ENCODE assay signal across 9 mouse cellular contexts in the genomic region with DNA sequence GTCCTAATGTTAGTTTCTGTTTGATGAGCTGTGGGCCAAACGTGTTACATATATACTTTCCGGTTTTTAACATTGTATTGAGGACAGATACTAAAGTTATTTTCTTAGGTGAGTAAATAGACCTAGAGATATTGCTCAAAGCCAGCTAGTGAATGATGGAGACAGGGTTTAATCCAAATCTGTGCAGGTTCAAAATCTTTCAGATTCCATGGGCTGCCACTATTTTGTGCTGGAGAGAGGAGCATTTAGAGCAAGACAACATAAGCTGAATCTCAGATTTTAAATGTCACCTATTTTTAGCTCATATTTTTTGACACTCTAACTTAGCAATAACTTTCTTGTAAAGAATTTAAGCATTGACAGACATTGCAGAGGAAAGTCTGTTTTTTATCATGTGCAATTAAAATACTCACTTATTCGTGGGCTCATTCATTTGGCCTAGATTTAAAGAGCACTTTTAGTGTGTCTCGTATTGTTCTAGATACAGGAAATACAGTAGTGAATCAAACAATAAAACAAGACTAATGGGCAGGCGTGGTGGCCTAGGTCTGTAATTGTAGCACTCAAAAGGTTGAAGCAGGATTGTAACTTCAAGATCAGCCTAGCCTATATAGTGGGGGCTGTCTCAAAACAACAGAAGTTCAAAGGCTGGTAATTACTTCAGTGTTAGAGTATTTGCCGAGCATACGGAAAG. TPM values are rescaled to one million over a fixed set of nuclear protein-coding genes. Genes with fewer than 3 reads are reported as not detected.
A peak's percentile ranks its signal among the peaks of the same experiment; 100 is the strongest.
DNase-seq lines count a peak whose midpoint lies in the region; ATAC-seq and TF ChIP-seq lines count a peak whose summit lies in the region.
"Had no signal": no experiment of that assay in that cellular context is flagged by ENCODE, and none has a peak within 500 bp of the region (broad histone marks: within the 10 kb centered on the region; RNA-seq: fewer than 3 reads in every experiment).

No protein-coding gene starts in this region.

- peaks cover 57% of the 10 kb centered on the region for H3K4me1 ChIP-seq in erythroblast, embryonic 14.5 days (ENCODE audit: control insufficient read depth)
- peaks cover 3% of the 10 kb centered on the region; the same call in 1 of the 2 replicates for H3K4me1 ChIP-seq in testis, adult 2 months (ENCODE audit: control insufficient read depth, insufficient read depth, low read length)
- H3K4me1 ChIP-seq in liver, embryonic 11.5 days (replicated peaks; ENCODE audit: control insufficient read depth, insufficient read depth, low read length): peaks cover 21% of the 10 kb centered on the region
- H3K4me1 ChIP-seq in stomach, postnatal 0 days (replicated peaks; ENCODE audit: control insufficient read depth, insufficient read depth): 0 out of 2 replicates have a peak, but pooled peaks cover 2% of the 10 kb centered on the region

- no peak overlapping the region for H3K9ac ChIP-seq in liver, embryonic 11.5 days (ENCODE audit: low read depth, low read length)
- peak overlapping the region; percentile 98 for H3K9ac ChIP-seq in stomach, postnatal 0 days (ENCODE audit: low read length)

- TF ChIP-seq POLR2A in testis, adult 2 months (IDR thresholded peaks at IDR 0.05; ENCODE audit: control insufficient read depth, low read depth, low read length): no peak

- peak overlapping the region; percentile 99; the same call in 1 of the 2 replicates for H3K27ac ChIP-seq in testis, adult 2 months (ENCODE audit: control insufficient read depth, insufficient read depth, low read depth, low read length)
- peak overlapping the region; percentile 85 for H3K27ac ChIP-seq in liver, embryonic 11.5 days (ENCODE audit: low read depth, low read length)
- peak overlapping the region; percentile 98 for H3K27ac ChIP-seq in stomach, postnatal 0 days (replicated peaks)

- 51% methylated on average over 7 of the region's 7 CpGs for WGBS in liver, embryonic 11.5 days
- 26% methylated on average over 7 of the region's 7 CpGs for WGBS in stomach, postnatal 0 days

- DNase-seq in testis, postnatal 14 days (ENCODE audit: low spot score): no peak
- DNase-seq in liver, embryonic 11.5 days (ENCODE audit: low spot score): no peak
- no peak for DNase-seq in stomach, postnatal 0 days (ENCODE audit: low spot score)
- no peak for DNase-seq in thymus, adult 18-20 months
- DNase-seq in urinary bladder, postnatal 4 days (ENCODE audit: low spot score in 2 of 2): no peak

- TF ChIP-seq EP300 in stomach, postnatal 0 days (optimal IDR thresholded peaks at IDR 0.05): no peak

- peaks cover 33% of the 10 kb centered on the region for H3K36me3 ChIP-seq in erythroblast, embryonic 14.5 days (ENCODE audit: control insufficient read depth)
- H3K36me3 ChIP-seq in testis, adult 2 months (ENCODE audit: control insufficient read depth, insufficient read depth, low read length): peaks cover 3% of the 10 kb centered on the region
- peaks cover 4% of the 10 kb centered on the region; the same call in 1 of the 2 replicates for H3K36me3 ChIP-seq in liver, embryonic 11.5 days (ENCODE audit: control insufficient read depth, insufficient read depth, low read length)
- H3K36me3 ChIP-seq in stomach, postnatal 0 days (ENCODE audit: control insufficient read depth, insufficient read depth, low read length): no peaks in the 10 kb centered on the region

- no peaks in the 10 kb centered on the region for H3K9me3 ChIP-seq in erythroblast, embryonic 14.5 days (ENCODE audit: control insufficient read depth, low read length)
- H3K9me3 ChIP-seq in liver, embryonic 11.5 days (ENCODE audit: control insufficient read depth, low read length): no peaks in the 10 kb centered on the region
- H3K9me3 ChIP-seq in stomach, postnatal 0 days (ENCODE audit: control insufficient read depth, low read length): no peaks in the 10 kb centered on the region

- peak overlapping the region; percentile 74 for H3K4me3 ChIP-seq in erythroblast, embryonic 14.5 days (replicated peaks)
- H3K4me3 ChIP-seq in testis, adult 2 months (ENCODE audit: control insufficient read depth, low read depth, low read length): peak overlapping the region; percentile 97
- peak overlapping the region; percentile 99 for H3K4me3 ChIP-seq in liver, embryonic 11.5 days (ENCODE audit: low read depth, low read length)
- peak overlapping the region; percentile 87 for H3K4me3 ChIP-seq in stomach, postnatal 0 days (ENCODE audit: low read depth, low read length)

- H3K27me3 ChIP-seq in erythroblast, embryonic 14.5 days (ENCODE audit: control insufficient read depth): no peaks in the 10 kb centered on the region
- no peaks in the 10 kb centered on the region for H3K27me3 ChIP-seq in testis, adult 2 months (ENCODE audit: control insufficient read depth, insufficient read depth, low read length)
- H3K27me3 ChIP-seq in liver, embryonic 11.5 days (replicated peaks; ENCODE audit: control insufficient read depth, insufficient read depth, low read length): no peaks in the 10 kb centered on the region
- H3K27me3 ChIP-seq in stomach, postnatal 0 days (ENCODE audit: control insufficient read depth, insufficient read depth, low read length): no peaks in the 10 kb centered on the region

- TF ChIP-seq CTCF in testis, adult 2 months (IDR thresholded peaks at IDR 0.05; ENCODE audit: control insufficient read depth, insufficient read depth, insufficient replicate concordance, low read depth, low read length): no peak
- TF ChIP-seq CTCF in stomach, postnatal 0 days (IDR thresholded peaks at IDR 0.05; ENCODE audit: low read depth): no peak

- no peak for ATAC-seq in erythroblast, adult 5-6 weeks (replicated peaks; ENCODE audit: low FRiP score, poor library complexity, severe bottlenecking)
- no peak for ATAC-seq in liver, embryonic 11.5 days (replicated peaks; ENCODE audit: low FRiP score)
- ATAC-seq in stomach, postnatal 0 days (ENCODE audit: low FRiP score, low TSS enrichment): peak; percentile 2; the same call in 1 of the 2 replicates

- H3K4me2 ChIP-seq in liver, embryonic 11.5 days: peak overlapping the region; percentile 75
- H3K4me2 ChIP-seq in stomach, postnatal 0 days (replicated peaks; ENCODE audit: low read depth): peak overlapping the region; percentile 77

RNA-seq across cellular contexts. Expression of a gene that starts 0.7 kb away (rescaled TPM):
- 9.4 and 11.6 TPM in 2 replicates for polyA plus RNA-seq in erythroblast, embryonic 14.5 days (2012)
- total RNA-seq in erythroblast, adult 5-6 weeks (2015; ENCODE audit: low replicate concordance): 9.0 and 14.8 TPM in 2 replicates
- total RNA-seq in erythroblast, adult 5-6 weeks (2017; ENCODE audit: low replicate concordance): 17.5 and 22.7 TPM in 2 replicates
- polyA plus RNA-seq in testis, adult 2 months (2012; rRNA removed): 20.1 and 22.2 TPM in 2 replicates
- polyA plus RNA-seq in liver, embryonic 11.5 days (2014; fragmentation: Nextera tagmentation; extraction: Ambion mirVana): 30.9 and 32.9 TPM in 2 replicates
- polyA plus RNA-seq in stomach, postnatal 0 days (2015; fragmentation: Nextera tagmentation; extraction: Ambion mirVana): 11.1 and 11.7 TPM in 2 replicates

RNA-seq across cellular contexts. Expression of a gene that starts 0.9 kb away (rescaled TPM):
- 0.32 and 0.49 TPM in 2 replicates for polyA plus RNA-seq in erythroblast, embryonic 14.5 days (2012)
- total RNA-seq in erythroblast, adult 5-6 weeks (2015; ENCODE audit: low replicate concordance): 18.8 and 19.4 TPM in 2 replicates
- 16.7 and 25.2 TPM in 2 replicates for total RNA-seq in erythroblast, adult 5-6 weeks (2017; ENCODE audit: low replicate concordance)
- 34.2 and 35.3 TPM in 2 replicates for polyA plus RNA-seq in testis, adult 2 months (2012; rRNA removed)
- 47.4 and 48.7 TPM in 2 replicates for polyA plus RNA-seq in liver, embryonic 11.5 days (2014; fragmentation: Nextera tagmentation; extraction: Ambion mirVana)
- polyA plus RNA-seq in stomach, postnatal 0 days (2015; fragmentation: Nextera tagmentation; extraction: Ambion mirVana): 103 and 106 TPM in 2 replicates

RNA-seq across cellular contexts. Expression of a gene that starts 15.1 kb away (rescaled TPM):
- 0.97 and 2.3 TPM in 2 replicates for polyA plus RNA-seq in erythroblast, embryonic 14.5 days (2012)
- total RNA-seq in erythroblast, adult 5-6 weeks (2015; ENCODE audit: low replicate concordance): 17.3 and 36.3 TPM in 2 replicates
- 23.6 and 33.3 TPM in 2 replicates for total RNA-seq in erythroblast, adult 5-6 weeks (2017; ENCODE audit: low replicate concordance)
- 125 and 133 TPM in 2 replicates for polyA plus RNA-seq in testis, adult 2 months (2012; rRNA removed)
- polyA plus RNA-seq in liver, embryonic 11.5 days (2014; fragmentation: Nextera tagmentation; extraction: Ambion mirVana): 59.5 and 62.2 TPM in 2 replicates
- 54.4 and 74.9 TPM in 2 replicates for polyA plus RNA-seq in stomach, postnatal 0 days (2015; fragmentation: Nextera tagmentation; extraction: Ambion mirVana)

RNA-seq across cellular contexts. Expression of a gene that starts 44.2 kb away (rescaled TPM):
- polyA plus RNA-seq in erythroblast, embryonic 14.5 days (2012): 0.07 TPM in 1 of 2 replicates, not detected in the other
- total RNA-seq in erythroblast, adult 5-6 weeks (2015; ENCODE audit: low replicate concordance): not detected in 2 replicates
- total RNA-seq in erythroblast, adult 5-6 weeks (2017; ENCODE audit: low replicate concordance): 0.43 TPM in 1 of 2 replicates, not detected in the other
- polyA plus RNA-seq in testis, adult 2 months (2012; rRNA removed): 0.22 and 0.28 TPM in 2 replicates
- 0.18 and 0.36 TPM in 2 replicates for polyA plus RNA-seq in liver, embryonic 11.5 days (2014; fragmentation: Nextera tagmentation; extraction: Ambion mirVana)
- polyA plus RNA-seq in stomach, postnatal 0 days (2015; fragmentation: Nextera tagmentation; extraction: Ambion mirVana): not detected in 2 replicates

RNA-seq across cellular contexts. Expression of a gene that starts 53.3 kb away (rescaled TPM):
- not detected in 2 replicates for polyA plus RNA-seq in erythroblast, embryonic 14.5 days (2012)
- total RNA-seq in erythroblast, adult 5-6 weeks (2015; ENCODE audit: low replicate concordance): 1.5 TPM in 1 of 2 replicates, not detected in the other
- total RNA-seq in erythroblast, adult 5-6 weeks (2017; ENCODE audit: low replicate concordance): not detected in 2 replicates
- 175 and 191 TPM in 2 replicates for polyA plus RNA-seq in testis, adult 2 months (2012; rRNA removed)
- polyA plus RNA-seq in liver, embryonic 11.5 days (2014; fragmentation: Nextera tagmentation; extraction: Ambion mirVana): 1.6 and 2.5 TPM in 2 replicates
- 0.98 and 1.0 TPM in 2 replicates for polyA plus RNA-seq in stomach, postnatal 0 days (2015; fragmentation: Nextera tagmentation; extraction: Ambion mirVana)
- total RNA-seq: neutrophil, adult 5-6 weeks had no signal

Comparison
In these comparisons a context has a peak if more than half of its experiments do, and no peak if none do; other contexts are left out.
1. RNA of a gene that starts 0.9 kb away (polyA plus RNA-seq): 103 to 106 TPM in stomach, postnatal 0 days, 47.4 to 48.7 TPM in liver, embryonic 11.5 days and 34.2 to 35.3 TPM in testis, adult 2 months; 0.32 to 0.49 TPM in erythroblast, embryonic 14.5 days; every median in the first group is over 10 times any median in the second.
2. RNA of a gene that starts 15.1 kb away (polyA plus RNA-seq): 125 to 133 TPM in testis, adult 2 months, 54.4 to 74.9 TPM in stomach, postnatal 0 days and 59.5 to 62.2 TPM in liver, embryonic 11.5 days; 0.97 to 2.3 TPM in erythroblast, embryonic 14.5 days; every median in the first group is over 10 times any median in the second.
3. Peak in every context shown above with its lines, with median percentiles within 50 percentile points of each other: H3K4me3 ChIP-seq and H3K27ac ChIP-seq.